21 mouse cellular contexts compared by ENCODE assay signal in the genomic region with DNA sequence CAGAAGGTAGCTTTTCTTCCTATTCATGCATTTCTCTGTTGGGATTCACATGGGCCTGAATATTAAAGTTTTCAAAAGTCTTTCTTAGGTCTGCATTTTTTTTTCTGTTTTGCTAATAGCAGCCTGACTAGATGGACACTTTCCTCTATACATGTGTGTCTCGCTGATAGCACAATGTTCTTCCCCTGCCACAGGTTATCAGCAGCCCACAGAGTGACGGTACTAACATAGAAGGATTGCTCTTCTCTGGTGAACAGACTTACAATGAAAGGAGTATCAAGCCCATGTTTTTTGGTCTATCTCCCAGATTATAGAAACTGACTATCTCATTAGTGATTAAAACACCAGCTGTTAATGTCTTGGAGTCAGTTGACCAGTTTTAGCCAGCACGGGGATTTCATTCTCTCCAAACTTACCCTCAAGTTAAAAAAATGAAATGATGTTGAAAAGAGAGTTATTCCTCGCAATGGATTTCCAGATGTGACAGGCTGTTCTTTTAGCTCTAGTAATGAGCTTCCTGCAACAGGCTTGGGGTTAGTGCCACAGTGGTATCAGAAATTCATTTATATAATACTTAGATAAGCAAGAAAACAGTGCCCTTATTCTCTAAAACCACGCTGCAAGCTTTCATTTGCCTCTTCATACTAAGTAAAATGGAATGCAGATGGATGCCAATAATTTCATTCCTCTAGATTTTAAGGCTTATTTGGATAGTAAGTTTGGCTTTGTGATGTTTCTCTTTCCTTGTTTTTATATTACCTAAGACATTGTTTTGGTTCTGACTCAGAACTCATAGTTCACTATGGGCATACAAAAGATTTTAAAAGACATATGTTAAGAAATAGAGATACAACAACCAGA.
DNase-seq lines count a peak whose midpoint lies in the region; ATAC-seq and TF ChIP-seq lines count a peak whose summit lies in the region.
"Had no signal": no experiment of that assay in that cellular context is flagged by ENCODE, and none has a peak within 500 bp of the region (broad histone marks: within the 10 kb centered on the region; RNA-seq: fewer than 3 reads in every experiment).

No protein-coding gene starts in this region.

- H3K9ac ChIP-seq in liver, adult 2 months (ENCODE audit: low read depth, low read length) = no peak overlapping the region
- no peak overlapping the region for H3K9ac ChIP-seq in liver, postnatal 0 days (replicated peaks)
- H3K9ac ChIP-seq in midbrain, embryonic 15.5 days = no peak overlapping the region
- H3K9ac ChIP-seq: hindbrain, embryonic 12.5 days; limb, embryonic 15.5 days; neural tube, embryonic 12.5 days had no signal

- no peak for TF ChIP-seq POLR2A in liver, adult 2 months (IDR thresholded peaks at IDR 0.05; ENCODE audit: extremely low read depth, insufficient read depth, low read length)

- 0 out of 2 replicates have a peak, but pooled peaks cover 3% of the 10 kb centered on the region for H3K4me1 ChIP-seq in liver, adult 2 months (ENCODE audit: control insufficient read depth, insufficient read depth, low read length)
- no peaks in the 10 kb centered on the region for H3K4me1 ChIP-seq in liver, postnatal 0 days (ENCODE audit: insufficient read depth)
- no peaks in the 10 kb centered on the region for H3K4me1 ChIP-seq in midbrain, embryonic 15.5 days
- H3K4me1 ChIP-seq: hindbrain, embryonic 12.5 days; limb, embryonic 15.5 days; midbrain, embryonic 10.5 days; neural tube, embryonic 12.5 days had no signal

- POLR2A ChIA-PET in Patski (lab: Charles Lee) = no interaction called here

- no peak for TF ChIP-seq CTCF in liver, adult 2 months (IDR thresholded peaks at IDR 0.05; ENCODE audit: low read depth, low read length)
- no peak for TF ChIP-seq CTCF in liver, postnatal 0 days (IDR thresholded peaks at IDR 0.05; ENCODE audit: low read depth)
- TF ChIP-seq CTCF in Patski (IDR thresholded peaks at IDR 0.05) = no peak

- no peak overlapping the region for H3K27ac ChIP-seq in liver, adult 2 months (replicated peaks; ENCODE audit: insufficient read depth, low read depth, low read length)
- H3K27ac ChIP-seq in liver, postnatal 0 days (ENCODE audit: low read depth) = no peak overlapping the region
- no peak overlapping the region for H3K27ac ChIP-seq in midbrain, embryonic 15.5 days
- H3K27ac ChIP-seq: hindbrain, embryonic 12.5 days; limb, embryonic 15.5 days; midbrain, embryonic 10.5 days; neural tube, embryonic 12.5 days had no signal

- H3K79me2 ChIP-seq in liver, adult 2 months (ENCODE audit: control insufficient read depth, insufficient read depth, low read length) = no peaks in the 10 kb centered on the region

- H3K9me3 ChIP-seq in liver, postnatal 0 days (ENCODE audit: low read length) = no peaks in the 10 kb centered on the region
- H3K9me3 ChIP-seq in midbrain, embryonic 15.5 days = no peaks in the 10 kb centered on the region
- H3K9me3 ChIP-seq: hindbrain, embryonic 12.5 days; limb, embryonic 15.5 days; midbrain, embryonic 10.5 days; neural tube, embryonic 12.5 days had no signal

- 84% methylated on average over 5 of the region's 5 CpGs for WGBS in liver, adult 2 months
- WGBS in liver, postnatal 0 days (ENCODE audit: insufficient replicate concordance) = 60% methylated on average over 5 of the region's 5 CpGs
- WGBS in midbrain, embryonic 15.5 days = 86% methylated on average over 5 of the region's 5 CpGs

- H3K27me3 ChIP-seq in liver, adult 2 months (ENCODE audit: control insufficient read depth, insufficient read depth, low read length) = no peaks in the 10 kb centered on the region
- H3K27me3 ChIP-seq in liver, postnatal 0 days (ENCODE audit: insufficient read depth, low read length) = no peaks in the 10 kb centered on the region
- no peaks in the 10 kb centered on the region for H3K27me3 ChIP-seq in Patski
- no peaks in the 10 kb centered on the region for H3K27me3 ChIP-seq in midbrain, embryonic 15.5 days (replicated peaks)
- H3K27me3 ChIP-seq: hindbrain, embryonic 12.5 days; limb, embryonic 15.5 days; neural tube, embryonic 12.5 days had no signal

- TF ChIP-seq EP300 in liver, postnatal 0 days (IDR thresholded peaks at IDR 0.05; ENCODE audit: low read depth) = no peak

- H3K4me2 ChIP-seq in liver, postnatal 0 days (ENCODE audit: low read depth, low read length) = no peak overlapping the region
- no peak overlapping the region for H3K4me2 ChIP-seq in midbrain, embryonic 15.5 days
- H3K4me2 ChIP-seq: hindbrain, embryonic 12.5 days; limb, embryonic 15.5 days; neural tube, embryonic 12.5 days had no signal

- in situ Hi-C loops in Patski (cut with MboI; ENCODE audit: low pct_unique_long_range_greater_than_20kb) = no loop called here

- no peak for ATAC-seq in liver, postnatal 0 days
- peak; percentile 17 for ATAC-seq in Patski
- ATAC-seq in megakaryocyte-erythroid progenitor cell, adult 5-6 weeks (replicated peaks; ENCODE audit: low FRiP score, low TSS enrichment, poor library complexity, severe bottlenecking) = 0 out of 2 replicates have a peak, but pooled peaks have one; percentile 65
- no peak for ATAC-seq in midbrain, embryonic 15.5 days (replicated peaks)
- ATAC-seq: forebrain, embryonic 14.5 days; inflammation-experienced regulatory T-cells, adult 6 months had no signal

- peak; percentile 24 for DNase-seq in liver, adult 2 months (ENCODE audit: extremely low read depth, low read depth, low spot score)
- DNase-seq in liver, postnatal 0 days = no peak
- DNase-seq in MEL-GATA-1-ER (ENCODE audit: extremely low read depth, low read depth) (peak; percentile 68), Patski (ENCODE audit: low read depth, low spot score) (peak; percentile 6)
- DNase-seq in right cerebral cortex, postnatal 14 days = no peak
- DNase-seq: adrenal gland, postnatal 36 days; cerebellum, adult 18-20 months; kidney, adult 8-10 months; kidney, postnatal 14 days; lung, postnatal 4 days; right cerebral cortex, adult 18-20 months; thymus, postnatal 14 days had no signal

- CTCF ChIA-PET in Patski (lab: Charles Lee) = no interaction called here

- no peak overlapping the region for H3K4me3 ChIP-seq in liver, adult 2 months (ENCODE audit: insufficient read depth, low read depth, low read length)
- no peak overlapping the region for H3K4me3 ChIP-seq in liver, postnatal 0 days (ENCODE audit: low read depth, low read length)
- H3K4me3 ChIP-seq in midbrain, embryonic 15.5 days = no peak overlapping the region
- H3K4me3 ChIP-seq: erythroblast, embryonic 14.5 days; hindbrain, embryonic 12.5 days; limb, embryonic 15.5 days; midbrain, embryonic 10.5 days; neural tube, embryonic 12.5 days had no signal

- no peaks in the 10 kb centered on the region for H3K36me3 ChIP-seq in liver, adult 2 months (ENCODE audit: control insufficient read depth, insufficient read depth, low read length)
- no peaks in the 10 kb centered on the region for H3K36me3 ChIP-seq in liver, postnatal 0 days (replicated peaks; ENCODE audit: insufficient read depth, low read length)
- no peaks in the 10 kb centered on the region for H3K36me3 ChIP-seq in midbrain, embryonic 15.5 days (replicated peaks)
- H3K36me3 ChIP-seq: hindbrain, embryonic 12.5 days; limb, embryonic 15.5 days; midbrain, embryonic 10.5 days; neural tube, embryonic 12.5 days had no signal

Comparison
In these comparisons a context has a peak if more than half of its experiments do, and no peak if none do; other contexts are left out.
1. DNase-seq: peak in liver, adult 2 months (single experiment), MEL-GATA-1-ER (single experiment) and Patski (single experiment); none in liver, postnatal 0 days (single experiment) and right cerebral cortex, postnatal 14 days (single experiment).
2. ATAC-seq: peak in Patski (single experiment) and megakaryocyte-erythroid progenitor cell, adult 5-6 weeks (single experiment); none in liver, postnatal 0 days (single experiment) and midbrain, embryonic 15.5 days (single experiment).